Mouse (Mus musculus): Measurements from ENCODE around the gene Fitm1. TPM values are rescaled to one million over a fixed set of nuclear protein-coding genes. Genes with fewer than 3 reads are reported as not detected.

Gene Fitm1
- polyA plus RNA-seq, 1 experiment from 2014 or later = 0.35 TPM

GRCm38 (mm10) chr14:55571760-55572159 is 3.7 kb upstream of the Fitm1 start:
- H3K36me3 ChIP-seq (ENCODE audit: control insufficient read depth, insufficient read depth, low read length) = peaks cover 15% of the 10 kb centered on the region
- no peak for TF ChIP-seq CTCF (IDR thresholded peaks at IDR 0.05; ENCODE audit: low read depth)
- TF ChIP-seq EP300 (optimal IDR thresholded peaks at IDR 0.05) = no peak
- ATAC-seq (ENCODE audit: low FRiP score, low TSS enrichment) = no peak

GRCm38 (mm10) chr14:55575711-55576110 is 294 bp downstream of the Fitm1 start:
- Histone ChIP-seq H3K4me3 (ENCODE audit: low read depth, low read length) (no peak overlapping the region), H3K36me3 (ENCODE audit: control insufficient read depth, insufficient read depth, low read length) (peaks cover 2% of the 10 kb centered on the region; the same call in 1 of the 2 replicates), H3K9me3 (ENCODE audit: control insufficient read depth, low read length) (no peaks in the 10 kb centered on the region), H3K9ac (ENCODE audit: low read length) (no peak overlapping the region), H3K4me2 (replicated peaks; ENCODE audit: low read depth) (no peak overlapping the region), H3K27ac (replicated peaks) (no peak overlapping the region), H3K4me1 (replicated peaks; ENCODE audit: control insufficient read depth, insufficient read depth) (no peaks in the 10 kb centered on the region), H3K27me3 (ENCODE audit: control insufficient read depth, insufficient read depth, low read length) (no peaks in the 10 kb centered on the region)
- WGBS = 68% methylated on average over 13 of the region's 13 CpGs
- ATAC-seq (ENCODE audit: low FRiP score, low TSS enrichment) = no peak
- DNase-seq (ENCODE audit: low spot score) = no peak
- TF ChIP-seq EP300 (optimal IDR thresholded peaks at IDR 0.05) (no peak), CTCF (IDR thresholded peaks at IDR 0.05; ENCODE audit: low read depth) (no peak)

More at GRCm38 (mm10) chr14:55571760-55572159, 3.7 kb upstream of the Fitm1 start:
- Histone ChIP-seq H3K27ac (replicated peaks) (no peak overlapping the region), H3K9me3 (ENCODE audit: control insufficient read depth, low read length) (no peaks in the 10 kb centered on the region), H3K4me2 (replicated peaks; ENCODE audit: low read depth) (no peak overlapping the region), H3K4me3 (ENCODE audit: low read depth, low read length) (no peak overlapping the region), H3K27me3 (ENCODE audit: control insufficient read depth, insufficient read depth, low read length) (no peaks in the 10 kb centered on the region), H3K9ac (ENCODE audit: low read length) (no peak overlapping the region), H3K4me1 (replicated peaks; ENCODE audit: control insufficient read depth, insufficient read depth) (no peaks in the 10 kb centered on the region)
- DNase-seq (ENCODE audit: low spot score) = no peak

- WGBS = 76% methylated on average over 16 of the region's 16 CpGs
- H3K27ac ChIP-seq (replicated peaks) = no peak overlapping the region
- peaks cover 4% of the 10 kb centered on the region; the same call in 1 of the 2 replicates for H3K36me3 ChIP-seq (ENCODE audit: control insufficient read depth, insufficient read depth, low read length)
- no peaks in the 10 kb centered on the region for H3K27me3 ChIP-seq (ENCODE audit: control insufficient read depth, insufficient read depth, low read length)
- H3K4me3 ChIP-seq (ENCODE audit: low read depth, low read length) = no peak overlapping the region
- ATAC-seq (ENCODE audit: low FRiP score, low TSS enrichment) (no peak), DNase-seq (ENCODE audit: low spot score) (no peak)
- no peaks in the 10 kb centered on the region for H3K9me3 ChIP-seq (ENCODE audit: control insufficient read depth, low read length)
- TF ChIP-seq CTCF (IDR thresholded peaks at IDR 0.05; ENCODE audit: low read depth) (no peak), EP300 (optimal IDR thresholded peaks at IDR 0.05) (no peak)
- no peak overlapping the region for H3K4me2 ChIP-seq (replicated peaks; ENCODE audit: low read depth)
- no peak overlapping the region for H3K9ac ChIP-seq (ENCODE audit: low read length)
- H3K4me1 ChIP-seq (replicated peaks; ENCODE audit: control insufficient read depth, insufficient read depth) = no peaks in the 10 kb centered on the region
Observed at GRCm38 (mm10) chr14:55576376-55576775, 959 bp downstream of the Fitm1 start.

GRCm38 (mm10) chr14:55577871-55578667 is 2.7 kb downstream of the Fitm1 start, which contains the start of gene Psme1:
Gene Psme1, plus strand, starts transcription at chr14:55578123.
- TF ChIP-seq CTCF (IDR thresholded peaks at IDR 0.05; ENCODE audit: low read depth) = peak; percentile 13; the same call in 1 of the 2 replicates
- TF ChIP-seq EP300 (optimal IDR thresholded peaks at IDR 0.05) = no peak
- DNase-seq (ENCODE audit: low spot score) (peak; percentile 82), ATAC-seq (ENCODE audit: low FRiP score, low TSS enrichment) (peak; percentile 84)
- Histone ChIP-seq H3K27ac (replicated peaks) (peak within 1 kb of the TSS; percentile 91), H3K9me3 (ENCODE audit: control insufficient read depth, low read length) (no peaks in the 10 kb centered on the region), H3K4me3 (ENCODE audit: low read depth, low read length) (peak within 1 kb of the TSS; percentile 81), H3K9ac (ENCODE audit: low read length) (peak within 1 kb of the TSS; percentile 88), H3K4me2 (replicated peaks; ENCODE audit: low read depth) (peak within 1 kb of the TSS; percentile 94), H3K36me3 (ENCODE audit: control insufficient read depth, insufficient read depth, low read length) (peaks cover 4% of the 10 kb centered on the region; the same call in 1 of the 2 replicates), H3K27me3 (ENCODE audit: control insufficient read depth, insufficient read depth, low read length) (no peaks in the 10 kb centered on the region), H3K4me1 (replicated peaks; ENCODE audit: control insufficient read depth, insufficient read depth) (no peaks in the 10 kb centered on the region)
- WGBS = under 1% methylated on average over 32 of the region's 32 CpGs

- Histone ChIP-seq H3K4me2 (replicated peaks; ENCODE audit: low read depth) (peak overlapping the region; percentile 94), H3K27me3 (ENCODE audit: control insufficient read depth, insufficient read depth, low read length) (no peaks in the 10 kb centered on the region), H3K9me3 (ENCODE audit: control insufficient read depth, low read length) (no peaks in the 10 kb centered on the region), H3K4me1 (replicated peaks; ENCODE audit: control insufficient read depth, insufficient read depth) (no peaks in the 10 kb centered on the region), H3K27ac (replicated peaks) (peak overlapping the region; percentile 91), H3K36me3 (ENCODE audit: control insufficient read depth, insufficient read depth, low read length) (peaks cover 4% of the 10 kb centered on the region; the same call in 1 of the 2 replicates), H3K9ac (ENCODE audit: low read length) (peak overlapping the region; percentile 88), H3K4me3 (ENCODE audit: low read depth, low read length) (peak overlapping the region; percentile 81)
- DNase-seq (ENCODE audit: low spot score) (peak; percentile 67), ATAC-seq (ENCODE audit: low FRiP score, low TSS enrichment) (peak; percentile 39)
- TF ChIP-seq EP300 (optimal IDR thresholded peaks at IDR 0.05) (no peak), CTCF (IDR thresholded peaks at IDR 0.05; ENCODE audit: low read depth) (no peak)
- 24% methylated on average over 6 of the region's 6 CpGs for WGBS
Observed at GRCm38 (mm10) chr14:55578668-55579269, 3.4 kb downstream of the Fitm1 start.

Data from stomach, postnatal 0 days (tissue).